Mouse (Mus musculus): Measurements from ENCODE around the gene Glis1.

The Glis1 gene

GRCm38 (mm10) chr4:107684130-107684529, 249.7 kb downstream of the Glis1 start, which contains the start of gene Dmrtb1:
Gene Dmrtb1 (minus strand): TSS chr4:107684230.
- no peak for DNase-seq (ENCODE audit: low spot score)
